Mouse (Mus musculus) midbrain, postnatal 0 days (tissue): Measurements from ENCODE around the gene Inpp4b. TPM values are rescaled to one million over a fixed set of nuclear protein-coding genes. Genes with fewer than 3 reads are reported as not detected.

Source experiments
- ATAC-seq: fragments of 200-750 bp; cut with Nextera tagmentation; 2 replicates; pipeline ENCODE4 v1.8.0; 2017; ENCODE audit warnings: moderate number of reproducible peaks, mild to moderate bottlenecking, moderate TSS enrichment, moderate library complexity; ENCODE audit not compliant: low FRiP score
- DNase-seq: peaks from one replicate; pipeline ENCODE4 v3.0.0-alpha.2; 2015; ENCODE audit warnings: low spot score
- H3K27ac ChIP-seq: fragments of 300-500 bp; sonication (generic); 2 replicates; pipeline ENCODE4 v1.5.1; 2014; ENCODE audit warnings: low read depth, mild to moderate bottlenecking, low read length, mixed read lengths
- H3K27me3 ChIP-seq: fragments of 300-500 bp; sonication (generic); 2 replicates; pipeline ENCODE4 v1.6.1; 2014; ENCODE audit warnings: low read length, control low read depth, mixed read lengths; ENCODE audit not compliant: insufficient read depth
- H3K36me3 ChIP-seq: fragments of 300-500 bp; sonication (generic); 2 replicates; pipeline ENCODE4 v1.6.1; 2014; ENCODE audit warnings: low read length, control low read depth, mixed read lengths; ENCODE audit not compliant: insufficient read depth
- H3K4me1 ChIP-seq: fragments of 300-500 bp; sonication (generic); 2 replicates; pipeline ENCODE4 v1.6.1; 2014; ENCODE audit warnings: mild to moderate bottlenecking, control low read depth, antibody characterized with exemption, low read length, mixed read lengths; ENCODE audit not compliant: insufficient read depth
- H3K4me2 ChIP-seq: fragments of 300-500 bp; sonication (generic); 2 replicates; pipeline ENCODE4 v1.6.1; 2014; ENCODE audit warnings: low read depth, mild to moderate bottlenecking, low read length, mixed read lengths; ENCODE audit not compliant: poor library complexity, severe bottlenecking
- H3K4me3 ChIP-seq: fragments of 300-500 bp; sonication (generic); 2 replicates; pipeline ENCODE4 v1.5.1; 2014; ENCODE audit warnings: low read depth, mild to moderate bottlenecking, low read length, moderate library complexity
- H3K9ac ChIP-seq: fragments of 300-500 bp; sonication (generic); replicated peaks from 2 replicates; pipeline ENCODE4 v1.6.1; 2014; ENCODE audit warnings: mild to moderate bottlenecking, low read length, moderate library complexity, mixed read lengths; ENCODE audit not compliant: poor library complexity, severe bottlenecking
- H3K9me3 ChIP-seq: fragments of 300-500 bp; sonication (generic); 2 replicates; pipeline ENCODE4 v1.6.1; 2016; ENCODE audit warnings: low read length, control low read depth
- CTCF ChIP-seq: IDR thresholded peaks from 2 replicates; pipeline ENCODE4 v1.5.1; 2016; ENCODE audit warnings: antibody characterized with exemption, mild to moderate bottlenecking
- WGBS: fragments of 180-500 bp; shearing (Covaris S2); extraction: QIAGEN DNeasy Blood & Tissue Kit; methylation state at CpG from one replicate; pipeline ENCODE4 v1.1.7; 2014; 5-methylcytosine and 5-hydroxymethylcytosine counted together
- polyA plus RNA-seq: library from polyadenylated mRNA; unstranded; fragments of >200 nt; fragmentation: Nextera tagmentation; extraction: Ambion mirVana; gene quantifications from 2 replicates; pipeline ENCODE4 v1.2.1, GENCODE M21; 2015
- total RNA-seq: library from RNA; depleted of rRNA; stranded (reverse); fragments of >200 nt; gene quantifications from 2 replicates; pipeline ENCODE4 v1.2.3, GENCODE M21; 2014

The Inpp4b gene
- total and polyA plus RNA-seq, 2 experiments from 2014 or later: 11.2 to 14.6 TPM

DNA sequence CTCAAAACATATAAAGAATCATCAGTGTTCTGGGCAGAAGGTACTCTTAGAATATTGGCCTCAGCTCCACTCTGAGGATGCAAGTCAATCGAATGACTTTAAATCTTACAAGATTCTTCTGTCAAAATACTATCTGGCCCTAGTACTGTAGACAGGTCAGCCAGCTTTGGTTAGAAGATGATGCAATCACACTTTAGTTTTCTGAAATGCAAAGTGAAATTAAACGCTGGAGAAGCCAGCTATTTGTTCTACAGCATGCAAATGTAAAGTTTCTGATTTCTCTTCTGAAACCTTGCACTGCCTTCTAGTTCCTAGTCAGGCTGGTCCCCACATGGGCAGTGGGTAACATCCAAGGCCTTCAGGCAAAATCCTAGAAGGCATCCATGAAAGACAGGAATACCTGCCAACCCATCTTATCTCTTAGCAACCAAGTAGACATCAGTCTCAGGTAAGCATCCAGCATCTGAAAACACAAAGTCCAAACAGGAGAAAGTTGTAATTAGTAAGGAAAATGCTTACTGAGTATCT, 2.9 kb downstream of the Inpp4b start:
- H3K4me3 ChIP-seq: no peak overlapping the region
- ATAC-seq (no peak), DNase-seq (no peak)
- TF ChIP-seq CTCF: no peak
- no peak overlapping the region for H3K27ac ChIP-seq
- no peak overlapping the region for H3K9ac ChIP-seq
- no peaks in the 10 kb centered on the region for H3K27me3 ChIP-seq
- no peaks in the 10 kb centered on the region for H3K9me3 ChIP-seq
- 92% methylated on average over 2 of the region's 2 CpGs for WGBS
- peak overlapping the region; percentile 21 for H3K4me2 ChIP-seq
- H3K36me3 ChIP-seq: no peaks in the 10 kb centered on the region
- H3K4me1 ChIP-seq: peaks cover 3% of the 10 kb centered on the region; the same call in 1 of the 2 replicates

DNA sequence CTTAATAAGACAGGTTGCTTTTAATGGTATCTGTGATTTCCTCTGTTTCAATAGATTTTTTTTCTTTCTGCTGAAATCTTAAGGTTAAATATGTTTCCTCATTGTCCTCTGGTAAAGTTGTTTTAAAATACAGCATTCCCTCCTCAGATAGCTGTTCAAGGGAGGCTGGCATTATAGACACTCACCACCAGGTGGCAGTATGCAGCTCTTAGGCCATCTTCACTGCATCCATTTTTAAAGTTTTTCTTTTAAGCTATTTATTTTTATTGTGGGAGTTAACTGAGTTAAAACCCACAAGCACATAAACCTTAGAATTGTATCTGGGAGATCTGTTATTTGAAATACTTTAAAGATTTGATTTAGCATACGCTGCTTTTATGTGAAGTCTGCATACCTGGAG, 7.1 kb downstream of the Inpp4b start:
- Histone ChIP-seq H3K9me3 (no peaks in the 10 kb centered on the region), H3K4me3 (no peak overlapping the region), H3K27ac (no peak overlapping the region), H3K4me1 (no peaks in the 10 kb centered on the region), H3K27me3 (no peaks in the 10 kb centered on the region), H3K4me2 (no peak overlapping the region), H3K36me3 (no peaks in the 10 kb centered on the region), H3K9ac (no peak overlapping the region)
- WGBS: 93% methylated on average over 1 of the region's 1 CpGs
- DNase-seq (peak; percentile 75), ATAC-seq (no peak)
- peak; percentile 94 for TF ChIP-seq CTCF

DNA sequence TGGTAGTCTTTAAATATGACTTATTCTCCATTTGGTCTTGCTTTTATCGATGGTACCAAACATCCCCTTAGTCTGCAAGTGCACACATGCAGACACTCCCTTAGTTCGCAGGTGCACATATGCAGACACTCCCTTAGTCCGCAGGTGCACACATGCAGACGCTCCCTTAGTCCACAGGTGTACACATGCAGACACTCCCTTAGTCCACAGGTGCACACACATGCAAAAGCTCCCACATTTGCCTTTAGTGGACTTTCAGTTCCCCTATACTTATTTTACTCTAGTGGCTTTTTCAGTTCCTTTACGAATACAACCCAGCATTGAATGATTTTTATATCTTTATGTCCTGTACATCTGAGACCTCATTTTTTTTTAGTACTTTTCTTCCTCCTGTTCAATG, 11.1 kb downstream of the Inpp4b start:
- ATAC-seq (no peak), DNase-seq (no peak)
- Histone ChIP-seq H3K4me1 (no peaks in the 10 kb centered on the region), H3K36me3 (no peaks in the 10 kb centered on the region), H3K9ac (no peak overlapping the region), H3K4me2 (no peak overlapping the region), H3K9me3 (no peaks in the 10 kb centered on the region), H3K27me3 (no peaks in the 10 kb centered on the region), H3K4me3 (no peak overlapping the region), H3K27ac (no peak overlapping the region)
- 89% methylated on average over 5 of the region's 5 CpGs for WGBS
- TF ChIP-seq CTCF: no peak

DNA sequence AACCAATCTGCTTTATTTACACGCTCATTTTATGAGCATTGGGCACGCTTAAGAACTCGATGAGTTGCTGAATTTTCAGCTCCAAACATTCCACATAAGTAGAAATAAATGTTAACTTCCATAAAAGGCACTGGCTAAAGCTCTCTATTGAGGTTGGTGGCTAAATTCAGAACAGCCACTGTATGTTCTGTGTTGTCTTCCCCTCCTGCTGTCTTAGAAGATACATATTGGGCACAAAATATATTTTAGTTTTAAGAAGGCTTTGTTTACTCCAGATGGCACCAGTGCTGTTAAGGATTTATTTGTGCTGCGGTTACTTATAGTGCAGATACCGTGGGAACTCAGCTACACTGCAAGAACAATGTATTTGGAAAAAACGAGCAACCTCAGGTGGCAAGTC, 15.8 kb downstream of the Inpp4b start:
- TF ChIP-seq CTCF: no peak
- 90% methylated on average over 6 of the region's 6 CpGs for WGBS

DNA sequence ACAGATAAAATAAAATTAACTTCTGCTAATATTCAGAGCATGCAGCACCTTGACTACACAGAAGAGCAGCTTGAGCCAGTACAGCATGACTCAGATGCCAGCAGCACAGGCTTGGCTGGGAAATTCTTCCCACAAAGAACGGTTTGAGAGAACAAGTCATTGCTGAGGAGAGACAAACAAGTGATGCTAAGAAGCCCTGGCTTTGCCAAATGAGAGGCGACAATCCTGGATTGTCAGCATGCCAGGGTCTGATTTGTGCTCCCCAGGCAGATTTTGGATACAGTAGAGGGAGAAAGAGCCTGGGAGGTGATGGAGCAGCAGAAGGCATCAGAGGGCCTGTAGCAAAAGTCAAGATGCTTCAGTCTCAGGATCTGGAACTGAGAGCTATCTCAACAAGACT, 18.2 kb downstream of the Inpp4b start:
- no peak overlapping the region for H3K9ac ChIP-seq
- H3K27ac ChIP-seq: no peak overlapping the region
- TF ChIP-seq CTCF: no peak
- DNase-seq (peak; percentile 54), ATAC-seq (no peak)
- no peaks in the 10 kb centered on the region for H3K9me3 ChIP-seq
- no peak overlapping the region for H3K4me3 ChIP-seq
- H3K36me3 ChIP-seq: no peaks in the 10 kb centered on the region
- WGBS: 67% methylated on average over 2 of the region's 2 CpGs
- H3K4me1 ChIP-seq: no peaks in the 10 kb centered on the region
- H3K27me3 ChIP-seq: no peaks in the 10 kb centered on the region
- H3K4me2 ChIP-seq: no peak overlapping the region

More for the DNA sequence above, 15.8 kb downstream of the Inpp4b start:
- Histone ChIP-seq H3K27me3 (no peaks in the 10 kb centered on the region), H3K9me3 (no peaks in the 10 kb centered on the region), H3K27ac (no peak overlapping the region), H3K4me2 (no peak overlapping the region), H3K4me1 (no peaks in the 10 kb centered on the region), H3K4me3 (no peak overlapping the region), H3K36me3 (no peaks in the 10 kb centered on the region), H3K9ac (no peak overlapping the region)
- no peak for DNase-seq
- no peak for ATAC-seq

DNA sequence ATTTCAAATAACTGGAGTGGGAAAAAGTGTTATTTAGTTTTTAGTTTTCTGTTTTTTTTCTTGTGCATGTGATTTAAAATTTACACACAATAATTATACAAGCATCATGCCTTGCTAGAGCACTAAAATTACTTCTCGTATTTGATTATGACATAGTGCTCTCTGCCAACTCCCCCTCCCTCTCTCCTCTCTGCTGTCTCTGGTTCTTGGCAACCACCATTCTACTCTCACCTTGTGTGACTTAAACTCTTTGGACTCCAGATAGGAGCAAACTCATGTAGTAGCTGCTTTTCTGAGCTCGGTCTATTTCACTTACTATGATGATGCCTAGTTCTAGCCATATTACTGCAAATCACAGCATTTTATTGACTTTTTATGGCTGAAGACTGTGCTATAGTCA, 18.8 kb downstream of the Inpp4b start:
- 90% methylated on average over 2 of the region's 2 CpGs for WGBS
- Histone ChIP-seq H3K36me3 (no peaks in the 10 kb centered on the region), H3K4me3 (no peak overlapping the region), H3K9ac (no peak overlapping the region), H3K4me2 (no peak overlapping the region), H3K4me1 (no peaks in the 10 kb centered on the region), H3K27ac (no peak overlapping the region), H3K9me3 (no peaks in the 10 kb centered on the region), H3K27me3 (no peaks in the 10 kb centered on the region)
- no peak for ATAC-seq
- TF ChIP-seq CTCF: no peak
- DNase-seq: no peak
